Mouse (Mus musculus) neural tube, embryonic 10.5 days (tissue): ENCODE measurements around the gene Flot1.
A peak's percentile ranks its signal among the peaks of the same experiment; 100 is the strongest.

ENCODE experiments used
- DNase-seq: peaks from one replicate; pipeline ENCODE4 v3.0.0-alpha.2; 2017; ENCODE audit warnings: low spot score; ENCODE audit errors: extremely low spot score

The Flot1 gene

GRCm38 (mm10) chr17:35866281-35866831, 43.3 kb downstream of the Flot1 start:
- DNase-seq, result no peak

GRCm38 (mm10) chr17:35866911-35867890, 44.2 kb downstream of the Flot1 start:
- peak; percentile 48 for DNase-seq

- DNase-seq, result peak; percentile 18
These were observed 45.3 kb downstream of the Flot1 start for GRCm38 (mm10) chr17:35868165-35868820.

- DNase-seq, result no peak
These were observed 45.9 kb downstream of the Flot1 start for GRCm38 (mm10) chr17:35868961-35869345.

GRCm38 (mm10) chr17:35869346-35870067, 46.5 kb downstream of the Flot1 start:
- peak; percentile 54 for DNase-seq

- DNase-seq, result no peak
These were observed 47.3 kb downstream of the Flot1 start for GRCm38 (mm10) chr17:35870151-35870883.

- DNase-seq, result no peak
These were observed 48.1 kb downstream of the Flot1 start for GRCm38 (mm10) chr17:35870884-35871696.

GRCm38 (mm10) chr17:35873774-35874519, 50.9 kb downstream of the Flot1 start:
- peak; percentile 88 for DNase-seq

- no peak for DNase-seq
These were observed 51.7 kb downstream of the Flot1 start for GRCm38 (mm10) chr17:35874721-35875120.

GRCm38 (mm10) chr17:35879245-35880057, 56.4 kb downstream of the Flot1 start, which contains the start of gene Dhx16:
TSS of gene Dhx16 (plus strand) at chr17:35879819.
- peak; percentile 97 for DNase-seq
